Mouse (Mus musculus) adrenal gland, adult 2 months (tissue): ENCODE measurements at regions not wholly inside any gene's neighbourhood (a gene's known extent, or its start where the extent isn't known, plus 50 kb on each side); places are given as distances from the start of the nearest gene placed in this dataset.

Source experiments
- DNase-seq: peaks from one replicate; pipeline ENCODE4 v3.0.0; 2021

DNA sequence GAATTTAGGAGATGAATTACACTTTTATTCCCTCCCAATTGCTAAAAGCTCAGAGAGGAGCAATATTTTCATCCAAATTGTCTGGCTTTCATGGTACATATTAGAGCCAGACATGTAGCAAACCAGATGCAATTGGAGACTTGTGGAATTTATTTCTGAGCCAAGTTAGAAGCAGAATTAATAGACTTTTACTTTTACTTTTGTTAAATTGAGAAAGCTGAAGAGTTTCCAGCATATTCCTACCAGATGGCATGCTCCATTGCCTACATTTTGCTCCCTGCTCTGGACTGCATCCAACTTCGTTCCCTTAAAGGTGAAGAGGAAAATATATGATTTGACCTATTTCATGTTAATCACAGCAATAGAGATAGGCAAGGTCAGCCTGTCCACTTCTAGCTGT lies 646.4 kb upstream of the Slit2 start:
- no peak for DNase-seq

DNA sequence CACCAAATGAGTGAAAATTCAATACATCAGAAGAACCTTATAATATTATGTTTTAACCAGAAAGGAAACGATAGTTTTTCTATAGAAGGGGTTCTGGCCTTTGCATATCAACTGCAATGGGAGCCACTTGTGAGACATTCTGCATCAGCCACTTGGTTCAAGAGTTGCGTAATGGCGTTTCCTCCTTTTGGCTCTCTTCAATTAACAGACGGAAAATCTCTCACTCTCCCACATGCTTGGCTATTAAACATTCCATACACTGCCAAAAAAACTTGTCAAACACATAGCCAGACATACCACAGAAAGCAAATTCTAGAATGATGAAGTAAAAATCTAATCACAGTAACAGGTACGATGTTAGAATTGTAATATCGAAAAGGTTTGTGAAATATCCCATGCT lies 643.1 kb upstream of the Slit2 start:
- DNase-seq, result no peak

DNA sequence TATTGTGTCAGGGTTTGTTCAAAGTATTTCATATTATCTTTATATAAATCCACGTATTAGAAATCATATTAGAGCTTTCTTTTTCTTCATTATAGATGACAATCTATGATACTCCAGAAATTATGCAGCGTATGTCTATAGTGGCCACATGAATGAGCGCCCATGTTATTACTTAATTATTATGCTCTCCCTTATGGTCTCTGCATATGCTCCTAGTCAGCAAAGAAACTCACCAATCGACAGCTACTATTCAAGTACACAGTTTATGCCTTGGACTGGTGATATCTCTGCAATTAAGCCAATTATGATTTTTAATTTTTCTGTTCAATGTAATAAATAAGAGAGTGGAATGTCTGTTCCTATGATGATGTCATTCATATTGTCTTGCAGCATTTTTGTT lies 612.8 kb upstream of the Slit2 start:
- no peak for DNase-seq

DNA sequence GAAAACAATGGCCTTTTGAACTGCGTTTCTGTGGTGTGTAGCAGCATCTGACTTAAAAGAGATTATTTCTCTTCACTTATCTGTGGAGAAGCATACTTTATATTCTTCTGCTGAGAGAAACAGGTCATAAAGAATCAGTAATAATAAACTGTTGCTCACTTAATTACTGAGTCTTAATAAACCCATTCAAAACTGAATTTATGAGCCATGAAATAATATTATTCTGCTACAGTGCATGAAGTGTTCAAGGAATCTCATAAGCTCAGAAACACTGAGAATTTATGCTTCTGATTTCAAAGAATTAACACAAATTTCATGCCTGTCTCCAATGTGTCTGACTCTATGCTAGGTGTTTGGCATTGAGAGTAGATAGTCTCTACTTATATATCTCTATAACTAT lies 597.0 kb upstream of the Slit2 start:
- DNase-seq, result no peak

DNA sequence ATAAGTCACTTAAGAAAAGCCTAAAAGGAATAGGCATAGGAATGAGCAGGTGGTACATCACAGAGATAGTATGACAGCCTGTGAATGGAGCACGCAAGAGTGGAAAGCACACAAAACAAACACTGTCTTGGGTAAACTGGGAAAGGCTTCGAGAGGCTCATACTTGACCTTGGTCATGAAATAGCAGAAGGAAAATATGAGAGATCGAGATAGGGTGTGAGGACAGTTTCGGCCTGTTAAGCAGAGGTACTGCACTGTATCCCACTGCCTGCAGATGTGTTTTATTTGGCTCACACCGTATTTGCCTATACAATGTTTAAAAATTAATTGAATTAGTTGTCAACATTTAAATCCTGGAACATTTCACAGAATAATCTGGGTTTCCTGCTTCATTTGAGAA lies 596.2 kb upstream of the Slit2 start:
- DNase-seq, result no peak

DNA sequence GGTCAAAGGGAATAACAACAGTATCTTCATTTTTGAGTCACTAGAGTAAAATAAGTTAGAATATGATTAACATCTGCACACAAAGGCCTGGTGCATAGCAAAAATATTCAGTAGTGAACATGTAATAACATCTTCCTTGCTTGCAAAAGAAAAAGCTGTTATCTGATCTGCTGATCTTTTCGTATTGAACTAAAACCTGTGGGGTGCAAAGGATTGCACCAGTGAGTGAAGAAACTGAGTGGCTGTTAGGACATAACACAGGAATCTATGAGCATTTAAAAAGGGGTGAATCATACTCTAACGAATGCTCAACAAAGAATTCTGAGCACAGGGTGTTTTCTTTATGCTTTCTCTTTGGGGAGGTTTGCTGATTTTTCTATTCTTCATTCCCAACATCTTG lies 592.2 kb upstream of the Slit2 start:
- no peak for DNase-seq

DNA sequence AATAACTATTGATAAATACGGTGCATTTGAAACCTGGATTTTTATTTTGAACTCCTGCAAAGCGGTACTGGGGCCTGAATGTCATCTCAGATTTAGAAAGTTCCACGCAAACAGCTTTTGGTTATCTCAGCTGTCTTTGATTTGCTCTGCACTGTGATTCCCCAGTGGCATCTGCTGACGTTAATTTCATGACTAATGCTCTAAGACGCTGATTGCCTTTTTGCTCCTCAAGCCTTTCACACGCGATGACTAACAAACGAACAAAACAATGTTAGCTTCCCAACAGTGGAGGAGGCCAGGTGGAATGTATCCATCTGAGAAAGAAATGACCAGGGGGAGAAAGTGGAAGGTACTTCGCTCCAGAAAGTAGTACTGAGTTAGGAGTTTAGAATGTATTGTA lies 586.1 kb upstream of the Slit2 start:
- no peak for DNase-seq

DNA sequence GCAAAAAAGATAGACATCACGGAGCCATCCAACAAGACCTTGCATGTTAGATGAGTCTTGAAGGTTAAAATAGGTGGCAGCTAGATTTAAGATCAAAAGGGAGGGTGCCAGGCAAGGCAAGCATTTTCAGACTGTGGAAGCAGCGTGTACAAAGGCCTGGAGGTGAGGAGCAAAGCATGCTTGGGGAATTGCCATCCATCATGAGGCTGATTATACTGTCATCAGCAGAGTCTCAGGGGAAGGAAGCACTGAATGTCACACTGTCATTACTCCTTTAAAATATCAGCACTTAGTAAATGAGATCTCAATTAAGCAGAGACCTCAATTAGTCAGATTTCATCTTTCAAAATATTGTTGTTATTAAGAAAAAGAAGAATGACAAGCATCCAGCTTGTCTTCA lies 561.0 kb upstream of the Slit2 start:
- no peak for DNase-seq

DNA sequence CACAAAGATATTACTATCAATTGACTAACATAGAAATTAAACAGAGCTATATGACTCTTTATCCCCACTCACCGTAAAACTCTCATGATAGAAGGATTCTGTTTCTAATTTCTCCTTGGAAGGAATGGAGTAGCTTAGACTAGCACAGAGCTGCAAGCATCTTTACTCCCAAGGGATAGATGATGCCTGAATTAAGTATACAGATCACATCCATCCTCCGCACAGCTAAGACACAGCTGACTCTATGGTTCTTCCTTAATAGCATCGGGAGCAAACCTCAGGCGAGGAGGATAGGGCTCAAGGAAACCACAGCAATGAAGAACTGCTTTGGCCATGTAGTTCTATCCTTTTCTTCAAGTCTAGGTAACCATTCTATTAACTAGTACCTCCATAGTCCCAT lies 556.9 kb upstream of the Slit2 start:
- DNase-seq, result no peak

DNA sequence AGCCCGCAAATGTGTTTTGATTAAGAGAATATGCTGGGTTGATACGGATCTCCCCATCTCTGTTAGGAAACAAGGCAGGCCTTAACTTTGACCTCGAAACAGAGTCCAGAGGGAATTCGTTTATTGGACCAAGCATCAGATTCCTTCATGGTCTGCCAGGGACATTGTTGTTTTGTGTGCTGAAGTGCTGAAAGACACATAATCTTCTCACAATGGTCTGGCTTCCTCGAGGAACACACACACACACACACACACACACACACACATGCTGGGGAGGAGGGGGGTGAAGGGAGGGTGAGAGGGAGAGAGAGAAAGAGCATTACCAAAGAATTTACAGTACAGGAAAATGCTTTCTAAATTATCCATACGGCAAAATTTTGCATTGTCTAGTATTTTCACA lies 556.5 kb upstream of the Slit2 start:
- DNase-seq, result no peak

DNA sequence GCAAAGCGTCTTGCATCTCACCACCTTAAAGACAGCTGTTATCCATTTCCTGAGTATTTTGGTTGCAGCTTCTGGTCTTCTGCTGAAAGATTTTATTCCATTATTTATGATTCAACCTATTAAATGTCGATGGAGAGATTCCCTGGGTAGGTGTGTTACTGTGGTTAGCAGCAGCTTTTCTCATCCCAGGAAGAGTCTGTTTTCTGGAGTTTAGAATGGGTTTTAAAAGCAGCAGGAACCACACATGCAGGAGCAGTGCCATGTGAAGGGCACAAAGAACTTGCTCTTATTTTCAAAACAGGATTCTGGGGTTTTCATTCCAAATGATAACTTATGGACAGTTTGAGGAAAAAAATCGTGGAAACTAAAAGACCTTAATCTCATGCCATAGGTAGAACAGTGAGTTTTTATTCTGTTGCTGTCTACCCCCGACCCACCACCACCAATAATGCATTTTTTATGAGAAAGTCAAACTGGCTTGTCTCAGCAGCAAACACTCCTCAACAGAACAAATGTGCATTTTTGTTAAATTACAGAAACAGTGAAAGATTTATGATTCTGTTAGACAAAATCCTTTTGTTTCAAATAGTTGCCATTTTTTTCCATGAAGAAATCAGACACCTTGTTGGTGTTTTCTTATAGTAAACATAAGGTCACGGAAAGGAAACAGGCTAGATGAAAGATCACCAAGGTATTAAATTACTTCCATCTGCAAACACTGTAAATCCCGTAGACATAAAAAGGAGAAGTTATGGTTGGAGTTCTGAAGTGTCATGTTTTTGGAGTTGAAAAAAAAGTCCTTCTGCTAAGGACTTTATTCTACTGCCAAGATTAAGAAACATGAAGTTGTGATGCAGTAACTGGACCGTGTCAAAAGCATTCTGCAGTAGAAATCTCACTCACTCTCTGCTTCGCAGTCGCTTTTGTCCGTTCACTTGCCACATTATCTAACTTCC lies 553.4 kb upstream of the Slit2 start:
- no peak for DNase-seq

DNA sequence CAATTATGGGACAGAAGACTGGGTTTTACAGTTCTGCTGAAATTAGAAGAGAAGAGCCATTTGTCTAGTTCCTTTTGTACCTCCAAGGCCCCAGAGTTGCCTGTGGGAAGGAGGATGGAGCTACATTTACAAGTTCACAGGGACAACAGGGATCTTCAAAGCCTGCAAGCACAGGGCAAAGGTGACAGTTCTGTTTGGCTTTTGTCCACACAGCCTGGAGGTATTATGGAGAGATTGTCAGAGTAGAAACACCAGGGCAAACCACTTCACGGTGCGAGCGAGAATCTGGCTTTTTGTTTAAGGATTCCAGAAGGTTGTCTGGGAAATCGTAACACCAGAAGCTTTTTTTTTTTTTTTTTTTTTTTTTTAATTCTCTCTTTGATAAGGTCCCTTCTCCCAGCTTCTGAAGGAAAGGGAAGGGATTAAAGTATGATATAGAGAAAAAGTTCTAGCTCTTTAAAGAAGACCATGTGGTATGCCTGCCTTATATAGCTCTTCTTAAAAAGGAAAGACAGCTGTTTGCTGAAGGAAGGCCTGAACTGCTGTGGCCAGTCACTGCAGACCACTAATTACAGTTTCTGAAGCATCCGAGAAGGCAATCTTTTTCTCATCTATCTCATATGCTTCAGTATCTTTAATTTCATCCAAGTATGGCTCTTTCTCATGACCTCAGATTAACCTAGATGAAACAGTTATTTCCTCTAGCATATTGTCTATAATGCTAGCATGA lies 551.2 kb upstream of the Slit2 start:
- DNase-seq, result no peak

DNA sequence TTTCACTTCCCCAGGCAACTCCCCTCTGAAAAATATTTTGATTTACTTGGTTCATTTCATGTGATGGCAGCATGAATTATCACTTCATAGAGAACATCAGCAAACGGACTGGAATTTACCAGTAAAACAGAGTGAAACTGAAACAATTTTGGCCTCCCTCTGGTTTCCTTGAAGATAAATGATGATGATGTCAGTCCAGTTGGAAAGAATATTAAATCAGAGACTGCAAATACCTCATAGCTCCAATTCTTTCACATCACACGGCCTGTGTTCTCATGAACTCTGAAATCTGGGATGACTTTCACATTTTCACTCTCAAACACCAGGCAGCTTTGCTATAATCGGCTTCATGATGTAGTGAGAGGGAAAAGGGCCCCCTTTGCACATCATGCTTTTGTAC lies 546.5 kb upstream of the Slit2 start:
- no peak for DNase-seq

DNA sequence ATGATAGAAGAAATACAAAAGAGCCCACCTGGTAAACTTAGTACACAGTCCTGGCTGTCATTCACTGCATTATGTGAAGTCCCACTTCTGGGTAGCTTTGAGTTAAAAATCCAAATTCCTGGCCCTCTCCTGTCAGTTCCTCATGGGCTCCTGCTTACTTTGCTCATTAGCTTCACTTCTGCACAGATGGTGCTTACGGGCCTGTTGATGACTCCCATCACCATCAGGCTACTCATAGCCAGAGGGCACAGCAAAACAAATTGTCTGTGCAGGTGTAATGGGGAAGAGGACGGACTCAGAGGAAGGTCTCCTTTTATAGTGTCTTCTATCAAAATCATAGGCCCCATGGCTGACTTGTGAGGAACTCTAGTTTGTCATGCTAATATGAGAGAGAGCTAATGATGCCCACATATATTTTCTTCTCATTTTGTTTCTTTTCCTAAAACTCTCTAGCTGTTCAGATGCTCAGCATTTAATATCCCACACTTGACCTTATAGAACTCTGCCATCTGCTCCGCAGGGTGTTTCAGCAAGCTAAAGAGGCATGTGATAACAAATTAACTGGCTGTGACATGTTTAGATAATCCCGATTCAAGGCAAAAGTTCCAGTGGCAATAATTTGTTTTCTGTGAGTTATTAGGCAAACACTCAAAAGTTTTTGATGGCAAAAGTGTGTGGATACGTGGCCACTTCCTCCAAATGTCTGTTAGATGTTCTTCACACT lies 536.5 kb upstream of the Slit2 start:
- no peak for DNase-seq

DNA sequence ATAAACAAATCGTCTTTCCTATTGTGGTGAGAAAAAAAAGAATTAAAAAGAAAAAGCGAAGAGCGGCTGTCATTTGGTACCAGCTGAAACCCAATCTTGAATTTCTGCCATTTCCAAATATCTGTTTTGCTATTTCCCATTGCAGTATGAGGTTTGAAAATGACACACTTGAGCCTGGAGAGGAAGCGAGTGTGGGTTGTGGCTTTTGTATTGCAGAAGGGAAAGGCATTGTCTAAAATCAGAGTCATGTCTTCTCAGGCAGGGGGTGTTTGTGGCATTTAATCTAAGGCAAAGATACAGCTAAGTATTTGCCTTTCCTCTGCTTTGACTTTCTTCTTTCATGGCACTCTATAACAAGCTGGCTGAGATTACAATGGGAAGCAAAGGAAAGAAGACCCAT lies 518.1 kb upstream of the Slit2 start:
- DNase-seq, result no peak

DNA sequence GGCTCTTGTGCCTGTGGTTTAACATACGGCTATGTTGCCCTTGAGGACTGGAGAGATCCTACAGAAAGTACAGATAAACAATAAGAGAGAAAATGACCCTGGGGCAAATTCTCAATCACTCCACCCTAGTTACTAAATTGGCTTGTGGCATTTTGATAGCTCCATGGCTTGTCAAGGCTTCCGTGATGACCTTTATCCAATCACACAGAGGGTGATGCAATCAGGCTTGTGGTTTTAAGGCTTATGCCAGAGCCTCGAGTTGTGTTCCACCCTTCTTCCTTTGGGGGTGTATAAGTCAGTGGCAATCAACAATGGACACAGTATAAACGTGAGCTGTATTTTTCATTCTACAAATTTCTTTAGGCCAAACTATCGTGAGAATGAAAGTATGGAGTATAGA lies 513.5 kb upstream of the Slit2 start:
- peak; percentile 82 for DNase-seq

DNA sequence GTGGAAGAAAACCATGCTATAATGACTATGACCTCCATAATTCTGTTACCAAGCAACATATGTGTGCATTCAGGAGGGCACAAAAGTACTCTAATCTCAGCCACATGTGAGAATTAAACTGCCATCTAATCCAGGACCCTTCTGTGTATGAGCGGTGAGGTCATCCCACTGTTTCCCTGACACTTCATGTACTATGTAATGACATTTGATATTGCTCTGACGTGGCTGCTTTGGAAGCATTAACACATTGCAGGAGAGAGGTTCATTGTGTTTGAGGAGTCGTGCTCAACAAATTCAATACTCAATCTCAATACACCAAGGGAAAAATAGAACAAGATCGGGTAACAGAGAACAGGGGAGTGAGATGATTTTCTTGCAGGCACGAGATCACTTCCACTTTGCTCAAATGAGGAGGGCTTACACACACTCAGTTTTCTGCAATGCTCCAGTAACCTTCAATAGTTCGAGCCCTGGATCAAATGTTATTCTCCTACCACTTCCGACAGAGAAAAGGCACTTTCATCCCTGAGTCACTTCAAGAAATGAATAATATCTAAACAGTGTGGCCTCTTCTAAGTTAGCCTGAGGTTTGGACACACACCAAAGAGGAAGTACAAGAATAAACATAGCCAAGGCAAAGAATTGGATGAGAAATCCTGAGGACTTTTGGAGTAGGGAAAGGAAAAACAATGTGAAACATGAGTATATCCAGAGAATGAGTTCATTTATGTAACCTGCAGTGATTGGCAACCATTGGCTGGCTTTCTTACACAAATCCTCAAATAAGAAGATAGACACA lies 510.7 kb upstream of the Slit2 start:
- DNase-seq, result no peak

DNA sequence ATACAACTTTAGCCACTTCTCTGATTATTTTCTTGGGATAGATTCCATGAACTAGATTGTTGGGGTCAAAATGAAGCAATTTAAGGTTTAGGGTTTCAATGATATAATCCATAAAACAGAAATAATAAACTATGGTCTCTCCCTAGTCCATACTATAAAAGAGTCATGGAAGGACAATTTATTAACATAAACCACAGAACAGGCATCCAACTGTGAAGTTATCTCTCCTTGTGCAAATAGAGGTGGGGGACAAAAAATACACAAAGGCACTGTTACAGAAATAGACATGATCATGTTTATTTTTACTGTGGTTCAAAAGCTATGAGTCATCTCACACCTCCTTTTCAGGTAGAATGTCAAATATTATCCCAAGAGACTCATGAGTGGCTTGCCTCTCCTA lies 503.0 kb upstream of the Slit2 start:
- no peak for DNase-seq

DNA sequence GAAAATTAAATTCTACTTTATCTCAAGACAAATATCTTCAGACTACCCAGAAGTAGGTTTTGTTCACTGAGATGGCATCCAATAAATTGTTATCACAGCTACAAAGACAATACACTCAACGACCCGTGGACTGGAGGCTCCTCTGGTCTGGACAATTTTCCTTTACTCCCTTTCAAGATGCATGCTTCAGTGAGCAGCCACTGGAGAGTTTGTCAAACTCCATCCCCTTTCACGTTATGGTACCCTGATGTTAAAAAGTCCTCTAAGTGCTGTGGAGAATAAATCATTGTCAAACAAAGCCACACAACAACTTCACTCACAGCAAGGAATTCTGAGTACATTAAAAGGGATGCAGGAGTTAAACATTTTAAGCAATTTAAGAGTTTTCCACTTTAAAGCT lies 486.7 kb upstream of the Slit2 start:
- no peak for DNase-seq

DNA sequence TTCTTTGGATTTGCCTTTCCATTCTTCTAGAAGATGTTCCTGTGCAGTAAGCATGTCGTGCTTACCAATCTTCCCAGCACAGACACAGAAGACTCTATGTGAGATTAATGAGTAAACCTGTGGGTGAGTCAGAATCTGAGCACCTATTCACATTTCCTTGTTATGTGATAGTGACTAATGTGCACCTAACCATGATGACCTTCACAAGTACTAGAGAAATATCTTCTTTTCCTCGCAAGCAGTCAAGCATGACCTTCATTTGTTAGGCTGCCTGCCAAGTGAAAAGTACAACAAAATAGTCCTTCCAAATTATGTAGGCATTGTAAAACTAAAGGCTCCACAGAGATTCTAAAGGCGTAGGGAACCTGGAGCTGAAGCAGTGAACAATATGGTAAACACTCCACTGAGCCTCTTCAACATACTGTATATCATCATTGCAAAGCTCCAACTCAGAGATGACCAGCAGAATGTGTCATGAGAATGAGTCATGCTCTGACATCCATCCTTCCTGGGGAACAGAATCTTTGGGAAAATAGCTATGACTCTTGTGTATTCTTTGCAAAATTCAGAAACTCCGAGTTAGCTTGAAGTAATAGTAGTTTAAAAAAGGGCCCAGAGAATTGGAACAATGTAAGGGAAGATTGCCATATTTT lies 480.0 kb upstream of the Slit2 start:
- DNase-seq, result peak; percentile 37

DNA sequence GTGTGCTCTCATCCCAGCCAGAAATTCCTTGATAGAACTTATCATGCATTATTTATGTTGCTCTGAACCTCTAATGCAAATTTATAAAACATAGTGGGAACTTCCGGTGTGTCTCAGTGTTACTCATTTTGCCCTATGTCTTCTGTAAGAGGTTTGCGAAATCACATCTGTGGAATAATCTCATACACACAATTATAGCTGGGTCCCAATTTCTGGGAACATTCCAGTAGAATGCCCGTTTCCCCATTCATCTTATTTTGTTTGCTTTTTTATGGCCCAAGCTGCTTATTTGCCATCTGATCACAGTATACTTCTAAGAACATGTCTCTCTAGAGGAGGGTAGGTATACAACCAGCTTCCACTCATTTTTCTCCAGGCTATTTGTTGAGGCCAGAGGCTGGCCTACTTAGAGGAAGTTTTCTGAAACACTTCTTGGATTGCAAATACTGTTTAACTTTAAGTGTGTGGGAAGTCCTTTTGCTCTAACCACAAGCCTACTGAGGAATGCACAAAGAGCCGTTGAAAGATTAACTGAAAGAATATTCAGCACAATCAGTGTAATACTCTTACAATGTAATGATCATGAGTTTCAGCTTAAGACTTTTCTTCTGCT lies 474.1 kb upstream of the Slit2 start:
- no peak for DNase-seq
